Mouse (Mus musculus) embryonic fibroblast, embryonic 13.5 days (primary cell): ENCODE results near the gene Msn. TPM values are rescaled to one million over a fixed set of nuclear protein-coding genes. Genes with fewer than 3 reads are reported as not detected.

Experiments
- H3K27ac ChIP-seq: 2 replicates; pipeline ENCODE4 v1.5.1; 2012; ENCODE audit warnings: low read length, control low read depth, inconsistent platforms; ENCODE audit not compliant: insufficient read depth
- H3K4me1 ChIP-seq: 2 replicates; pipeline ENCODE4 v1.6.1; 2011; ENCODE audit warnings: low read length; ENCODE audit not compliant: control insufficient read depth, insufficient read depth
- H3K4me3 ChIP-seq: 2 replicates; pipeline ENCODE4 v1.5.1; 2011; ENCODE audit warnings: mild to moderate bottlenecking, control low read depth, low read length; ENCODE audit not compliant: insufficient read depth
- CTCF ChIP-seq: IDR thresholded peaks from 2 replicates; pipeline ENCODE4 v1.5.1; 2011; ENCODE audit warnings: mild to moderate bottlenecking, control low read depth, low read length, moderate library complexity, borderline replicate concordance; ENCODE audit not compliant: insufficient read depth
- POLR2A ChIP-seq: IDR thresholded peaks from 2 replicates; pipeline ENCODE4 v1.6.1; 2011; ENCODE audit warnings: low read depth, mild to moderate bottlenecking, control low read depth, low read length, moderate library complexity
- polyA plus RNA-seq: library from polyadenylated mRNA; stranded (reverse); fragments of >200 nt; gene quantifications from 2 replicates; pipeline ENCODE4 v1.2.4, GENCODE M21; 2011; ENCODE audit warnings: low read depth; ENCODE audit not compliant: missing spikeins, insufficient read length

Gene Msn
- polyA plus RNA-seq, 1 experiment, result 473 TPM

- Histone ChIP-seq H3K27ac (no peak overlapping the region), H3K4me3 (no peak overlapping the region), H3K4me1 (no peaks in the 10 kb centered on the region)
- TF ChIP-seq CTCF, result no peak
- no peak for TF ChIP-seq POLR2A
These were observed 111.0 kb downstream of the Msn start for GRCm38 (mm10) chrX:96206872-96207271.

- H3K27ac ChIP-seq, result no peak overlapping the region
- H3K4me3 ChIP-seq, result no peak overlapping the region
- TF ChIP-seq CTCF (no peak), POLR2A (no peak)
- H3K4me1 ChIP-seq, result no peaks in the 10 kb centered on the region
These were observed 122.2 kb downstream of the Msn start for GRCm38 (mm10) chrX:96218088-96218487.

Other genes with a start within 250 kb of the Msn start
- gene Las1l, start 139.1 kb upstream of the Msn start, polyA plus RNA-seq, result 40.1 and 54.5 TPM in 2 replicates
- gene Vsig4, start 197.4 kb downstream of the Msn start, polyA plus RNA-seq, result 0.37 TPM in 1 of 2 replicates, not detected in the other